Mouse (Mus musculus) kidney, adult 10 weeks (tissue): ENCODE results near the gene Gm38392. TPM values are rescaled to one million over a fixed set of nuclear protein-coding genes. Genes with fewer than 3 reads are reported as not detected.

ENCODE experiments used
- polyA plus RNA-seq: library from polyadenylated mRNA; stranded (reverse); fragments of 350-450 nt; fragmentation: Illumina TruSeq; extraction: RNeasy Lipid Tissue Mini Kit (QIAGEN cat#74804); gene quantifications from one replicate; pipeline ENCODE4 v1.2.3, GENCODE M21; 2014; ENCODE audit warnings: low read depth, low replicate concordance

The Gm38392 gene
- not detected for polyA plus RNA-seq

DNA sequence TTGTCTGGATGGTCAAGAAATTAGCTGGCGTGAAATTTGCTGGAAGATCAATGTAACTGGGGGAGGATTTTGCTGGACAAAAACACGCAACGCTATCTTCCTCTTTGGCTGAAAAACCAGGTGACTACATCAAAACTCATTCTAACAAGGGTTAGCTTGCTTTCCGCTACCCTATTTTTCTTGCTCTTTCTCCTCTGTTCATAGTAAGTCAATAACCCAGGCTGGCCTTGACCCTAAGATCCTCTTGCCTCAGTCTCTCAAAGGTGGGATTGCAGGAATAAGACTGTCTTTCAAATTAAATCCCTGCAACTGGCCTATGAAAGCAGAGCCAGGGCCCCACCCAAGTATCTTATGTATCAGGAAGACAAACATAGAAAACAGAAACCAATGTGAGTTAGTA is at the start of gene Gm38392:
Gene Gm38392, minus strand, starts transcription at position 101 of the 400 bp plus-strand sequence.

DNA sequence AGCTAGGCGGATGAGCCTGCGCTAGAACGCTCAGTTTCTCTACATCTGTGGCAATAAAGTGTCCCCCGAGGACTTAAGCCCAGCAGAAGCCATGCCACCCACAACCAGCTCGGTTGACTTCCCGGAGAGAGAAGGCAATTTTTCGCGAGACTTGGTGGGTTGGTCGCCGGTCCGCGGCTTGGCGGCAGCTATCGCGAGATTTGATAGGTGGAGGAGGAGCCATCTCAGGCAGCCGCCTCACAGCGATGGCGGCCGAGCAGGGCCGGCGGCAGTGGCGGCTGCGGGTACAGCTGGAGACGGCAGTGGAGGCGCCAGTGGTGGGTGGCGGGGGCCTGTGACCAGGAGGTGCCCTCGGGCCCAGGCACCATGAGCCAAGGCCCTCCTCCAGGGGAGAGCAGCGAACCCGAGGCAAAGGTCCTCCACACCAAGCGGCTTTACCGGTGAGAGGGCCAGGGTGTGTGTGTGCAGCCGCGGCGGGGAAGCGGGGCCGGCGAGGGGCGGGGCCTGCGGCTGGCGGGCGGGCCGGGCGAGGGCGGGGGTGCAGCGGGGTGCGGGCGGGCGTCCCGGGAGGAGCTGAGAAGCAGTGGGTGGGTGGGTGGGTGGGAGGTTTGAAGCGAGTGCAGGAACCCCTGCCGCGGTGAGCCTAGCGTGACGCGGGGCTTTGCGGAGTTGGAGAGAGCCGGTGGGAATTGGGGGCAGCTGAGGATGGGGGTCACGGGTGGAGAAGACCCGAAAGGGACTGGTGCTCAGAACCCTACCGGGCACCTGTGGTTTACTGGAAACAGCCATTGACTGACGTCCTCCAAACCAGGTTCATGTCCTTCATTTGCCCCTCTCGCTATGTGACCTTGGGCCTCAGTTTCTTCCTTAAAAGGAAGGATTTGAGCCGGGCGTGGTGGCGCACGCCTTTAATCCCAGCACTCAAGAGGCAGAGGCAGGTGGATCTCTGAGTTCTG is 49.3 kb upstream of the Gm38392 start, which contains the start of the genes Tmem79 and Smg5:
Gene Tmem79, minus strand, starts transcription at position 91 of the 956 bp plus-strand sequence.
Gene Smg5, plus strand, starts transcription at position 203 of the 956 bp plus-strand sequence.

DNA sequence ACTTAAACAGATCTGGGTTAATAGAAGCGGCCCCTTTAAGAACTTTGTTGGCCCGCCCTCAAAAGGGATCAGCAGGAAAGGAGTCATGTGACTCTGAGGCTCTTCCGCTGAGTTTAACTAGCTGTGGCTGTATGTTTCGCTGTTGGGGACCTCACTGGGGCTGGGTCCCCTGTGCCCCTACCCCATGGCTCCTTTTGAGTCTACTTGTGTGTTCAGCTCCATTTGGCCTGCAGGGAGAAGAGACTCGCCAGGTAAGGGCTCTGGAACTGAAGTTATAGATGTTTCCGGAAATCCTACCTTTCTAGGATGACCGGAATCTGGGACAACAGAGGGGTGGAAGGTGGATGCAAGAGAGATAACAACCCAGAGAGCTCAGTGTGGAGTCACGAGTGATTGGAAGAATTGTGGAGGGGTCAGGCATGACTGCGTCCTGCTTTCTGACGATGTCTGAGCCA is 38.0 kb upstream of the Gm38392 start, which contains the start of gene Glmp:
Gene Glmp, plus strand, starts transcription at position 73 of the 455 bp plus-strand sequence.

DNA sequence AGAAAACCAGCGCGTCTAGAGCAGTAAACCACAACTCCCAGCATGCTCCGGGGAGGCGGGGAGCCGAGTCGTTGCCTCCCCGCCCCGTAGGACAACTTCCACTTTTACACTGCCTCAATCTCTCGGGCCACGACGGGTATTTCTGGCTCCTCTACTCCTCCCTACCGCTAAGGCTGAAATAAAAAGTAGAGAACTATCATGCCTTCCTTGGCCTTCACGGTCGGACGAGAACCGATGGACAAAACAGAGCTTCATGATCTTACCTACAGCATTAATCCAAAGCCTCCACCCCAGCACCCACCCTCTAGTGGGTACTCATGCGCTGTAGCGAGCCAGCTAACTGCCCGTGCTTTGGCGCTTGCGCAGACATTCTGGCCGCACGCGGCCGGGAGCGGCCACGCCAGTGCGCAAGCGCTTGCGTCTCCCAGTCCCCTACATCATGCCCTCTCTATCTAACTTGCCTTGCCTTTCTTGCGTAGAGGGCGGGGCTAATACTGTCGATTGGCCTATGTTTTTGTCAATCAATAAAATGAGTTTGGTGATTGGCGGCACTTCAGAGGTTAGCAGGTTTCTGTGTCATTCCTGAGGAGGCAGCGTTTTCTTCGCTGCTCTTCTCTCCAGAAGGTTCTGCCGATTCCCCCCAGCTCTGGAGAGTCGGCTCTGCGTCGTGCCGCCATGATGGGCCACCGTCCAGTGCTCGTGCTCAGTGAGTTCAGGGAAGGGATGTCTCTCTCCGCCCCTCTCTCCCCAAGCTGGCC is 9.7 kb upstream of the Gm38392 start, which contains the start of the genes Tsacc and Cct3:
Gene Tsacc, minus strand, starts transcription at position 439 of the 758 bp plus-strand sequence.
Gene Cct3, plus strand, starts transcription at position 556 of the 758 bp plus-strand sequence.

DNA sequence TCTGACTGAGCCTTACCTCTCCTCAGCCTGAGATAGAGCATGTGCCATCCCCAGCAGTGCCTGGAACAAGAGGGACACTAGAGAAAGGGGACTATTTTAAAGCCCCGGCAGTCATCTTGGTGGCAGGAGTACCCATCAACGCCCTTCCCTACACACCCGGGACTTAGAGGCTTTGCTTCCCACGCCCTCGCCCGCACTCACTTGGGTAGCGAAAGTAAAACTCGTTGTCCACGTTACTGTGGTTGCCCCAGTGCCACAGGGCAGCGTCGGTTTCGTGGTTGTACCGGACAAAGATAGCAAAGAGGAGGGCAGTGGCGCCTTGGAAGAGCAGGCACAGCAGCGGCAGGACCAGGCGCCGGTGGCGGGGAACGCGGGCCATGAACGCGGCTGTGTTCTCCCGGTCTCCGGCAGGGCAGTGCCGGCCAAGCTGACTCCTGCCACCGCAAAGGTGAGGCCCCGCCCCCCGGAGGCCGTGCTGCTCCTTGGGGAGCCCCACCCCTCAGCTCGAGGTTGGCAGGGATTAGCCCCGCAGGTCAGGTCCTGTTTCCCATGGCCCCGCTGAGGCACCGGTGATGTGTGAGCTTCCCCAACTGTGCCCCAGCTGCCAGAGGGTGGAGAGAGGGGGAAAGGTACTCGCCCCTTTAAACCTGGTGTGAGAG is 32.6 kb downstream of the Gm38392 start, which contains the start of gene Rhbg:
Gene Rhbg, minus strand, starts transcription at position 442 of the 659 bp plus-strand sequence.

Other genes starting within 250 kb of the Gm38392 start
- gene Gpatch4, start 244.1 kb downstream of the Gm38392 start, polyA plus RNA-seq, result 5.6 TPM
- 26.2 TPM for gene Naxe, start 228.7 kb downstream of the Gm38392 start, polyA plus RNA-seq
- not detected for gene Ttc24, start 208.9 kb downstream of the Gm38392 start, polyA plus RNA-seq
- gene Iqgap3, start 205.2 kb downstream of the Gm38392 start, polyA plus RNA-seq, result not detected
- gene Mef2d, start 144.8 kb downstream of the Gm38392 start, polyA plus RNA-seq, result 5.2 TPM
- gene Rhbg, start 32.5 kb downstream of the Gm38392 start, polyA plus RNA-seq, result 0.40 TPM
- 4.5 TPM for gene Tsacc, start 9.8 kb upstream of the Gm38392 start, polyA plus RNA-seq
- gene Cct3, start 9.9 kb upstream of the Gm38392 start, polyA plus RNA-seq, result 106 TPM
- gene Glmp, start 37.8 kb upstream of the Gm38392 start, polyA plus RNA-seq, result 2.8 TPM
- 0.61 TPM for gene Tmem79, start 48.9 kb upstream of the Gm38392 start, polyA plus RNA-seq
- 23.3 TPM for gene Smg5, start 49.0 kb upstream of the Gm38392 start, polyA plus RNA-seq
- not detected for gene Paqr6, start 77.4 kb upstream of the Gm38392 start, polyA plus RNA-seq
- gene Bglap3, start 85.5 kb upstream of the Gm38392 start, polyA plus RNA-seq, result 0.57 TPM
- gene Bglap2, start 91.5 kb upstream of the Gm38392 start, polyA plus RNA-seq, result not detected
- not detected for gene Bglap, start 97.3 kb upstream of the Gm38392 start, polyA plus RNA-seq
- gene Pmf1, start 123.1 kb upstream of the Gm38392 start, polyA plus RNA-seq, result 1.9 TPM
- gene Slc25a44, start 137.9 kb upstream of the Gm38392 start, polyA plus RNA-seq, result 13.4 TPM
- gene Sema4a, start 174.0 kb upstream of the Gm38392 start, polyA plus RNA-seq, result 77.3 TPM
- gene Lmna, start 222.7 kb upstream of the Gm38392 start, polyA plus RNA-seq, result 2.7 TPM
- gene Mex3a, start 245.2 kb upstream of the Gm38392 start, polyA plus RNA-seq, result 0.57 TPM